Mouse (Mus musculus) forebrain, embryonic 10.5 days (tissue): ENCODE measurements at regions not wholly inside any gene's neighbourhood (a gene's known extent, or its start where the extent isn't known, plus 50 kb on each side); places are given as distances from the start of the nearest gene placed in this dataset.

Experiments
- DNase-seq: peaks from one replicate; pipeline ENCODE4 v3.0.0-alpha.2; 2017; ENCODE audit warnings: low spot score; ENCODE audit errors: extremely low spot score
- H3K27ac ChIP-seq: fragments of 300-500 bp; sonication (generic); 2 replicates; pipeline ENCODE4 v1.5.1; 2016; ENCODE audit warnings: mild to moderate bottlenecking
- H3K27me3 ChIP-seq: fragments of 300-500 bp; sonication (generic); 2 replicates; pipeline ENCODE4 v1.6.1; 2016; ENCODE audit warnings: mild to moderate bottlenecking; ENCODE audit not compliant: poor library complexity, severe bottlenecking
- H3K36me3 ChIP-seq: fragments of 300-500 bp; sonication (generic); replicated peaks from 2 replicates; pipeline ENCODE4 v1.6.1; 2016; ENCODE audit warnings: mild to moderate bottlenecking, moderate library complexity
- H3K4me1 ChIP-seq: fragments of 300-500 bp; sonication (generic); 2 replicates; pipeline ENCODE4 v1.6.1; 2016
- H3K4me3 ChIP-seq: fragments of 300-500 bp; sonication (generic); 2 replicates; pipeline ENCODE4 v1.5.1; 2016; ENCODE audit warnings: mild to moderate bottlenecking, moderate library complexity
- H3K9me3 ChIP-seq: fragments of 300-500 bp; sonication (generic); 2 replicates; pipeline ENCODE4 v1.6.1; 2016; ENCODE audit warnings: mild to moderate bottlenecking, moderate library complexity
- whole genome bisulfite sequencing: fragments of 180-500 bp; shearing (Covaris S2); methylation state at CpG from one replicate; pipeline ENCODE4 v1.1.7; 2016; 5-methylcytosine and 5-hydroxymethylcytosine counted together

DNA sequence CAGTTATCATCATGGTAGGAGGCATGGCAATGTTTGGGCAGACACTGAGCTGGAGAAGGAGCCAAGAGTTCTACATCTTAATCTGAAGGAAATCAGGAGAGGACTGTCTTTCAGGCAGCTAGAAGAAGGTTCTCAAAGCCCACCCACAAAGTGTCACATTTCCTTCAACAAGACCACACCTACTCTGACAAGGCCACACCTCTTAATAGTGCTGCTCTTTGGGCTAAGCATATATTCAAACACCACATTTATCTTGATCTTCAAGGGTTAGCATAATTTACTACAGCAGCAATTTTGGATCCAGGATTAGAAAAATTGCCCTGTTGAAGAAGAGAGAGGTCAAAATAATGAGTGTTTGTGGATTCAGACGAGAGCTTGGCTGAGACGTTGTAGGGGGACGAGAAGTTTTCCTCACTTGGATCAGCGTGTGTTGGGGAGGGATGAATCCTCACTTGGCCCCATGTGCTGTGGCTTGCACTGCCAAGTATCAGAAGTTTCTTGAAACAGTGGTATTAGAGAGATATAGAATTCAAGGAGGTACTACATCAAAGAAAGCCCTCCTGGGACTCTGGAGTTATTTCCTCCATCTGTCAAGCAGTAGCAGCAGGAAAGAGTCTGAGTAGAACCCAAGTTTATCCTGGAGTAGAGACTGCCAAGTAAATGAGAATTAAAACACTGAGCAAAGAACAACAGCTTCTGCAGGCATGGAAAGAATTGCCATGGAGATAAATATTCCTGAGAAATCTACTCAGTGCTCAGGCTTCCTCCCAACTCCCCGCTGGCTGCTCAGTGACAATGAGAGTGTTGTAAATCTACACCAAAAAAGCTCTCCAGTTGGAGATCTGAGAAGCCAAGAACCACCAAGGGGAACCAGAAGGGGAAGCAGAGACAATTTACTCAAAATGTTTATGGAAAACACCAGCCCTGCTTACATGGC lies 549.3 kb downstream of the Dhx35 start:
- Histone ChIP-seq H3K27ac (no peak overlapping the region), H3K4me3 (no peak overlapping the region), H3K9me3 (no peaks in the 10 kb centered on the region), H3K4me1 (no peaks in the 10 kb centered on the region), H3K36me3 (no peaks in the 10 kb centered on the region), H3K27me3 (no peaks in the 10 kb centered on the region)
- WGBS: 88% methylated on average over 5 of the region's 5 CpGs
- DNase-seq: no peak

DNA sequence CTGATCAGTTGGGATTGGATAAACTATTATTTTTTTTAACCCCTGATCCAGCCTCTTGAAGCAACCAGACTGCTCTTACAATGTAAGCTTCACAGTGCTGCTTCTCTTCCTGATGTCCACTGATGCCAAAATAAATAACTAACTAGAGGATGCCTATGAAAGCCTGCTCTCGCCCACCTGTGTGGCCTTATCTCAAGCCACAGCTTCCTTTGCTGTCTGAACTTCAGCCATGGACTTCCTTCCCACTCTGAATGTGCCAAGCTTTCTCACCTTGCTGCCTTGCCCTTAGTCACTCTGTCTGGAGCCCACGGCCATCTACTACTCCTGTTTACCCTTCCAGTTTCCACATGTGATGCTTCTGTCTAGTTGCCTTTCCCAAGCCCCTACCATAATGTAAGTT lies 559.6 kb downstream of the Dhx35 start:
- Histone ChIP-seq H3K4me1 (0 out of 2 replicates have a peak, but pooled peaks cover 7% of the 10 kb centered on the region), H3K9me3 (no peaks in the 10 kb centered on the region), H3K27me3 (no peaks in the 10 kb centered on the region), H3K4me3 (no peak overlapping the region), H3K36me3 (no peaks in the 10 kb centered on the region), H3K27ac (no peak overlapping the region)
- WGBS: 88% methylated on average over 2 of the region's 2 CpGs
- no peak for DNase-seq

DNA sequence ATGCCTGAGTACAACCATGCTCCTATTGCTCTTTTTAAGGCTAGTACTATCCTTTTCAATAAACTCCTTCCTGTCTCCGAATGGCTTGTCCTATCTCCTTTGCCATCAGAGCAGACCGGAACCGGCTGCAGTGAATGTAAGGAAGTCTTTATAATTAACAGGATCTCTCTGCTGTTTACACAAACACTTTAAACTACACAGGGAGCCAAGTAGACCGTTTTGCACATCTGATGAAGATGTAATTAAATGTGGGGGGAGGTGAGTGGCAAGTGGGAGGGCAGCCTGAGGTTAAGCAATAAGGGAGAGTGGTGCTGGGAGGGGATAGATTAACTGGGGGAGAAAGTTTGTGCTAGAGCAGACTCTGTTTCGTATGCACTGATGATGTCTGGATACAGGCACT lies 561.9 kb downstream of the Dhx35 start:
- Histone ChIP-seq H3K4me1 (0 out of 2 replicates have a peak, but pooled peaks cover 7% of the 10 kb centered on the region), H3K36me3 (no peaks in the 10 kb centered on the region), H3K27me3 (no peaks in the 10 kb centered on the region), H3K9me3 (no peaks in the 10 kb centered on the region), H3K27ac (no peak overlapping the region), H3K4me3 (no peak overlapping the region)
- 59% methylated on average over 5 of the region's 5 CpGs for whole genome bisulfite sequencing
- no peak for DNase-seq

DNA sequence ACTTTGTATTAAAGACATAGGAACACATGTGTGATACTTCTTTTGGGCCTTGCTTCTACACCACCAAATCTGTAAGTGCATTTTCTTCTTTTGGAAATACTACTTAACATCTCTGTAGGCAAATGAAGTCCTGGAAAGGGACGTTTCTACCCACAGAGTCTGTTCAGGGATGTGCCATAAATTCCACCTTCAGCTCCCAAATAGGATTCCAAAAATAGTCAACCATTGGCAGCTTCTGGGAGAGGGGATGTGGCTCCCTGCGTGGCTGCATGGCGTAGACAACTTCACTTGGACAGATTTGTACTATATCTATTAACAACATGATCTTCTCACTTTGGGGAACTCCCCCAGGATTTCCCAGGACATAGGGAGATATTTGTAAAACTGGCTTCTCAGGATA lies 566.8 kb downstream of the Dhx35 start:
- H3K27me3 ChIP-seq: no peaks in the 10 kb centered on the region
- DNase-seq: no peak

DNA sequence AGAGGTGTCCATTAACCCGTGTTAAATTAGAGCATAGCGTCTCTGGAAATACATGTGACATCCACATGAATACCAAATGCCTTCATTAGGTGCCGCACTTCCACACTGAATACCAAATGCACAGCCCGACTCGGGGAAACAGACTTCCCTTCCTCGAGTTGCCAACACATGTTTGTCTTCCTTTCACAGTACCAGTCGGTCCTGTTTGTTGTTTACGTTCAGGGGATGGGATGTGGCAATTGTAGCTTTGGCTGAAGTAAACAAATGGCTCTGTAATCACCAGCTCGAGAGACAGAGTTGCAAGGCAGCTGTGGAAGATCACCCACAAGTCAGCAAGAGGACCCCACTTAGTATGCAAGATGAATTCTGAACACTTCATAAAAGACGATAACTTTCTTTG lies 598.3 kb downstream of the Dhx35 start:
- Histone ChIP-seq H3K4me3 (no peak overlapping the region), H3K27me3 (no peaks in the 10 kb centered on the region), H3K9me3 (no peaks in the 10 kb centered on the region), H3K27ac (no peak overlapping the region), H3K4me1 (no peaks in the 10 kb centered on the region), H3K36me3 (no peaks in the 10 kb centered on the region)
- no peak for DNase-seq
- 85% methylated on average over 10 of the region's 10 CpGs for WGBS

More for the DNA sequence above, 566.8 kb downstream of the Dhx35 start:
- 0 out of 2 replicates have a peak, but pooled peaks cover 6% of the 10 kb centered on the region for H3K4me1 ChIP-seq
- no peak overlapping the region for H3K4me3 ChIP-seq
- H3K36me3 ChIP-seq: no peaks in the 10 kb centered on the region
- no peaks in the 10 kb centered on the region for H3K9me3 ChIP-seq
- 90% methylated on average over 3 of the region's 3 CpGs for WGBS
- no peak overlapping the region for H3K27ac ChIP-seq

DNA sequence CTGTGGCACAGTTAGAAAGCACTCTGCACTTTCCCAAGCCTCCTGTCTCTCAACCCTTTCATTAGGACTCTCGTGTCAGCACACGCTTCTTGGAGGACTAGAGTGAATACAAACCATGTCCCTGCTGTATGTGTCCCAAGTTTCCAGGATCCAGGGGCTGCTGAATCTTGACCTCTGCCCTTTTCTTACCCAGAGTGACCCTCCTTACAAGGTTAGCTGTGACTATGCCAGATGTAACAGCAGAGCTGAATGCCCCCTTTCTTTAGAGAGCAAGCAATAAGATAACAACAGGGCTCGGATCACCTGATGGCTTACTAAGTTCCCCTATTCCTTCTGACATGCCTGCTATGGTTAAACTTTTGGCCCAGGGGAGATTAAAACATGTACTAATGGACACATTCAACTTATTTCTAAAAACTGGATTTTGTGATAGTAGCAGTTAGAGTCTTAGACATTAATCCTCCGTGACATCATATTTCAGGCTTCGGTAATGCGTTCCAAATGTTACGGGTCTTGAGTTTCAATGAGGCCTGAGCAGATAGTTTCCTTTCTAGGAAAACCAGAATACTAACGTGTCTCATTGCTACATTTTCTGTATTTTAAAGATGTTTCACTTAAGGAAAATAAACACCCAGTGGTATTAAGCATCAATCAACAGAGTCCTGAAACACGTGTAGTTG lies 607.0 kb downstream of the Dhx35 start:
- no peak overlapping the region for H3K4me3 ChIP-seq
- WGBS: 61% methylated on average over 9 of the region's 9 CpGs

DNA sequence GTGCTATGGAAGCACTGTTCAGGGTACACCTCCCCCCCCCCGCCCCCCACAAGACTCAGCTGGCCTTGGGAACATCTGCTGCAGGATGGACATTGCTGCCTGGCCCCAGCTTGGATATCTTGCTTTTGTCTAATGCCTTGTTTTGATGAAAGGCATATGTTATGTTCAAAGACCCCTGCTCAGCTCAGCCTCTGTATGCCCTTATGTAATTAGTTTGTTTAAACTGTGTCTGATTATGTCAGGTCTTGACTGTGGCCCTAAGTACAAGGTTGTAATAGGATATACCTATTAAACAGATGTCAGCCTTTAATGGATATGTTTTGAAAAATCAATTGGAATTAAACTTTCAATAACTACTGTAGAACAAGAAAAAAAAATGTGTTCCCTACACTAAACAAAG lies 610.3 kb downstream of the Dhx35 start:
- DNase-seq: no peak
- Histone ChIP-seq H3K4me3 (no peak overlapping the region), H3K4me1 (peaks cover 2% of the 10 kb centered on the region; the same call in 1 of the 2 replicates), H3K9me3 (no peaks in the 10 kb centered on the region), H3K36me3 (no peaks in the 10 kb centered on the region), H3K27ac (no peak overlapping the region), H3K27me3 (no peaks in the 10 kb centered on the region)
- 68% methylated on average over 1 of the region's 1 CpGs for WGBS

More for the DNA sequence above, 607.0 kb downstream of the Dhx35 start:
- no peaks in the 10 kb centered on the region for H3K27me3 ChIP-seq
- H3K27ac ChIP-seq: no peak overlapping the region
- no peaks in the 10 kb centered on the region for H3K9me3 ChIP-seq
- H3K4me1 ChIP-seq: peaks cover 2% of the 10 kb centered on the region; the same call in 1 of the 2 replicates
- no peaks in the 10 kb centered on the region for H3K36me3 ChIP-seq
- DNase-seq: no peak

DNA sequence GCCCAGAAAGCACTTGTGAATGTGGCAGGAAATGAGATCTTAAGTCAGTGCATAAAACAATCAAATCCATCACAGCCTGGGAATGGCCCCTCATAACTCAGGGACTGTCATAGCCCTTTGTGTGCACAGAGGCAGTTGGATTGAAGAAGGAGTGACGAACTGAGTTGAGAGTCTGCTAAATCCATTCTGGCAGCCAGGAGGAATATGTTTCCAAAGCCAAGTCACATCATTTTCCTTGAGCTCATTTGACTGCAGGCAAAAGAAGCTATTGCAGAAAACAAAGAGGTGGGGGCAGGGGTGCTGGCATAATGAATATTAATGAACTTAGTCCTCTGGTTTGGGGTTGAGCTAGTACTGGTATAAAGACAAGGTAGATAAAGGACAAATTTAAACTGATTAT lies 620.0 kb downstream of the Dhx35 start:
- DNase-seq: no peak
- WGBS: 54% methylated on average over 1 of the region's 1 CpGs
- no peaks in the 10 kb centered on the region for H3K9me3 ChIP-seq

DNA sequence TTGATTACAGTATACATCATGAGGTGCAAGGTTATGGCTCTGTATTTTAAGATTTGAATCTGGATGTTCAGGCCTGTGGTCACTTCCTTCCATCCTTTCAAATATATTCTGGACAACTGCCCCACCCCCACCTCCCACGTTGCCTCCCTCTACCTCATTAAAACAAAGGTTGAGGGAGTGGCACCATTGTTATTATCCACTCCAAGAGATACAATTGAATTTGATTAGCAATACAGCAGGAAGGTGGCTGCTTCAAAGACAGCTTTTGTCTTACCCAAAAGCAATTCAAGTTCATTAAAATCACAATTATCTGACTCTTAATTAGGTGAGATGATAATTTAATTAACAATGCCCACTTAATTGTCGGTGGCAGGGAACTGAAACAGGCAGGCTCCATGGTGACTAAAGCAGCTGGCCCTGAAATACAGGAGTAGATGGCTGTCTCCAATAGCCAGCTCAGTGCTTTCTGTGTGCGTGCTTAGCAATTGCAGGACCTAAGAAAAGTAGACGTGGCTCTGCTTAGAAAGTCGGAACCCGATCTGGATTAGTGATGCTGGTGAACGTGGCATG lies 623.8 kb downstream of the Dhx35 start:
- Histone ChIP-seq H3K36me3 (no peaks in the 10 kb centered on the region), H3K4me3 (no peak overlapping the region), H3K27me3 (no peaks in the 10 kb centered on the region), H3K4me1 (peaks cover 28% of the 10 kb centered on the region), H3K27ac (no peak overlapping the region), H3K9me3 (no peaks in the 10 kb centered on the region)
- DNase-seq: no peak
- WGBS: 55% methylated on average over 7 of the region's 7 CpGs

More for the DNA sequence above, 620.0 kb downstream of the Dhx35 start:
- Histone ChIP-seq H3K36me3 (no peaks in the 10 kb centered on the region), H3K27me3 (no peaks in the 10 kb centered on the region), H3K27ac (no peak overlapping the region), H3K4me1 (peaks cover 17% of the 10 kb centered on the region), H3K4me3 (no peak overlapping the region)

DNA sequence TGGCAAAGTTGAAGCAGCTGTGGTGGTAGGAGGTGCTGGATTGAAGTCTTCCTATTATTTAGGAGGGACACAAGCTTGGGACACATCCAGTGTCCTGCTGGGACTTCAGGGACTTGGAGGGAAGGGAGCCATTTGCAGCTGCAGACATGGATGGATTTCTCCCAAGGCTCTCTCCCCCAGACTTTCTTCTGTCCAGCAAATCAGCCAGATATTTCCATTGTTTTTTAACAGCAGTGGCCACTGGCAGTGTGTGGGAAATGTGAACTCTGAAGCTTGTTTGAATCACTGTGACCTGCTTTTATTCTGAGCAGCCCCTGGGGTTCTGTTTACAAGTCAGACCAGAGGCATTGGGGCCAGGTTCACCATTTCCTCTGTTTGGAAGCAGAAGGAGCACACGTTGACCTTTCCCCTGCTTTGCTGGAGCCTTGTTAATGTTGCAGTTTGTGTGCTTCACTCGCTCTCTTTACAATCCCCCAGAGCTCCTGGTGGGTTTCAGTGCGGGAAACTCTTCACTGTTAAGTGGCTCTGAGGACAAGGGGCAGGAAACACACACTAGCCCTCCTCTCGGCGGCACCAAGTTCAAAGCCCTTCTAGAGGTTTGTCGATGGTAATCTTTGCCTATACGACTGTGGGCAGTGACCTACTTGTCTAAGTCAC lies 627.8 kb downstream of the Dhx35 start:
- H3K4me1 ChIP-seq: peaks cover 21% of the 10 kb centered on the region
- no peaks in the 10 kb centered on the region for H3K27me3 ChIP-seq
- H3K27ac ChIP-seq: no peak overlapping the region
- no peaks in the 10 kb centered on the region for H3K36me3 ChIP-seq
- no peaks in the 10 kb centered on the region for H3K9me3 ChIP-seq
- H3K4me3 ChIP-seq: no peak overlapping the region
- no peak for DNase-seq
- 46% methylated on average over 7 of the region's 7 CpGs for WGBS

DNA sequence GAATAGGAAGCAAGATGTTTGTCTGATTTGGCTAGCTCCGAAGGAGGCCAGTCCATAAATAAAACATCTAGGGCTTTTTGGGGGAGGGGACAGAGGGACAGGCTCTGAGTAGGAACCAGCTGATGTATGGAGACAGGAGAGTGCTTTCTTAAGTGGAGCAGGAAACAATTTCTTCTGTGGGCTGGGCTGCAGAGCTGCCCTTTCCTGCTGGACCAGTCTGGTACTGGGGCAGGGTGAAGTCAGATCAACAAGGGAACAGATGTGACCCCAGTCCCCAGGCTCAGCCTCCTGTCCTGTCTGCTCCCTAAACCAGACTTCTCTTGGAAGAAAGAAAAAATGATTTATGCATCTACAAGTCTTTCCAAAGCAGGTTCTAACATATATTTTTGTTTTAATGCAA lies 633.6 kb downstream of the Dhx35 start:
- Histone ChIP-seq H3K4me1 (no peaks in the 10 kb centered on the region), H3K9me3 (no peaks in the 10 kb centered on the region), H3K36me3 (no peaks in the 10 kb centered on the region), H3K27ac (no peak overlapping the region), H3K27me3 (no peaks in the 10 kb centered on the region), H3K4me3 (no peak overlapping the region)
- no peak for DNase-seq
- 65% methylated on average over 1 of the region's 1 CpGs for WGBS

DNA sequence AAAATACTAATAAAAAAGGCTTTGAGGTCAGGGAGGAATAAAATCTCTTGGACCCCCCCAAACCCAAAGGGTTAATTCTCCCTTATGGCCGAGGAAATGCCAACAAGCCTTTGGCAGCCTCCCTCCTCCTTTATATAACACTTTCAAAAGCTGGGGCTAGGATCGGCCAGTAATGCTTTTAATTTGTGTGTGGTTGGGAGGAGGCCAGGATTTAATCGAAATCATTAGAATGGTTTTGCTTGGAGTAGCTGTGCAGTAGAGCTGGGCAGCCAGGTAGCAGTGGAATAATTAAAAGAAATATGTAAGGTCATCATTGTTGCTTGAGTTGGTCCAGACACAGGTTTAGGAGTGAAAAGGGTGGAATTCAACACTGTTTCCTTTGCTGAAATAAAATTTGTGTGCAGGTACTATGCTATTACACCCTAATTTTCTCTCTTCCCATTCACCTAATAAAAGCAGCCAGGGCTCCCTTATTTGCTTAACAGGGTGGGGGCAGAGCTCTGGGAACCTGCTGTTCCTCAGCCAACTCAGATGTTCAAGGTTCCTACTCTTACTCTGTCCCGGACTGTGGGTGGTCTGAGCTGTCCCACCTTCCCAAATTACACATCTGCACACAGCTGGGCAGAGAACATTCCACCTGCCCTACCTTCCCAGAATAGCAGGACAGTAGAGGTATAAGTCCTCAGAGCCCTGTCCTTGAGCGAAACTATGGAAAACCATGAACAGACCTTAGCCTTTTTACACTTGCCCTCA lies 636.1 kb downstream of the Dhx35 start:
- no peak for DNase-seq
- no peaks in the 10 kb centered on the region for H3K36me3 ChIP-seq
- H3K4me1 ChIP-seq: no peaks in the 10 kb centered on the region
- H3K4me3 ChIP-seq: no peak overlapping the region
- WGBS: 85% methylated on average over 5 of the region's 5 CpGs
- no peaks in the 10 kb centered on the region for H3K27me3 ChIP-seq
- peaks cover 9% of the 10 kb centered on the region; the same call in 1 of the 2 replicates for H3K9me3 ChIP-seq
- H3K27ac ChIP-seq: no peak overlapping the region
